Mouse (Mus musculus) heart, adult 2 months (tissue): ENCODE results near the gene Arf3.

ENCODE experiments used
- CTCF ChIP-seq: fragments of 200-600 bp; IDR thresholded peaks from 2 replicates; pipeline ENCODE4 v1.8.1; 2022; ENCODE audit warnings: antibody characterized with exemption, mild to moderate bottlenecking, moderate library complexity
- EP300 ChIP-seq: fragments of 200-500 bp; IDR thresholded peaks from 2 replicates; pipeline ENCODE4 v1.6.1; 2011; ENCODE audit warnings: low read depth, low read length, control low read depth; ENCODE audit not compliant: insufficient read depth
- POLR2A ChIP-seq: fragments of 200-500 bp; IDR thresholded peaks from 2 replicates; pipeline ENCODE4 v1.6.1; 2011; ENCODE audit warnings: mild to moderate bottlenecking, low read depth, low read length, control low read depth; ENCODE audit not compliant: insufficient read depth

- no peak for TF ChIP-seq CTCF
- no peak for TF ChIP-seq POLR2A
- TF ChIP-seq EP300 = no peak
Observed at GRCm38 (mm10) chr15:98790761-98791160, 27.7 kb upstream of the Arf3 start.
